Mouse (Mus musculus) brain, embryonic 14.5 days (tissue): ENCODE data around the gene Ctsh.

Experiments
- CTCF ChIP-seq: fragments of 200-500 bp; IDR thresholded peaks from 2 replicates; pipeline ENCODE4 v1.5.1; 2012; ENCODE audit warnings: inconsistent platforms, mild to moderate bottlenecking, moderate library complexity, borderline replicate concordance; ENCODE audit not compliant: insufficient read depth, insufficient read length; ENCODE audit errors: extremely low read depth
- POLR2A ChIP-seq: fragments of 200-500 bp; IDR thresholded peaks from 2 replicates; pipeline ENCODE4 v1.6.1; 2012; ENCODE audit warnings: mild to moderate bottlenecking, inconsistent platforms, borderline replicate concordance; ENCODE audit not compliant: poor library complexity, insufficient read depth, insufficient read length, severe bottlenecking; ENCODE audit errors: extremely low read depth

DNA sequence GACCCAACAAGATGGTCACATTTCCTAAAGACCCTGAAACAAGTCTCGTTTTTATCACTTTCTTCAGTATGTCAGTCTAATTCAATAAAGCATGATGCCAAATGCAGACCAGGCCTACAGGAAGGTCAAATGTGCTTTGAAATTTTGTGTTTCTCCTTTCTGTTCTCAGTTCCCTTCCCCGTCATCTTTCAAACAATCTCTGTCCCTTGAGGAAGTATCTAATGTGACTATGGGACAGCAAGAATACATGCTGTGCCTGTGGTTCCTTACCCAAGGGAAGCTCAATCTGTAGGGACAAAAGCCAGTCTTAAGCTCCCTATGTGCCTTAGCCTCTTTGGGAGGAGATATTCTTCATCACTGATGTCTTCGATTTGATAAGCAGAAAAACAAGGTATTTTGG, 39.3 kb upstream of the Ctsh start:
- TF ChIP-seq CTCF: no peak
- no peak for TF ChIP-seq POLR2A
